Mouse (Mus musculus) granulocyte monocyte progenitor cell, adult 5-6 weeks (primary cell): ENCODE results near the gene Spa17. TPM values are rescaled to one million over a fixed set of nuclear protein-coding genes. Genes with fewer than 3 reads are reported as not detected.

ENCODE experiments used
- ATAC-seq: replicated peaks from 2 replicates; pipeline ENCODE4 v1.8.0; 2016; ENCODE audit warnings: mild to moderate bottlenecking, moderate TSS enrichment, inconsistent platforms; ENCODE audit not compliant: poor library complexity, severe bottlenecking
- total RNA-seq, 2 experiments: library from RNA; stranded (forward) in 1 of 2; stranded (reverse) in 1 of 2; fragments of 200-712, 200-1000 nt in 1 of 2; fragments of >200 nt in 1 of 2; fragmentation: Nextera tagmentation in 1 of 2; gene quantifications; 2 replicates each; pipeline ENCODE4 v1.2.3; 2014 to 2017

The Spa17 gene
- total RNA-seq, 2 experiments from 2014 or later = 2.2 to 2.4 TPM

DNA sequence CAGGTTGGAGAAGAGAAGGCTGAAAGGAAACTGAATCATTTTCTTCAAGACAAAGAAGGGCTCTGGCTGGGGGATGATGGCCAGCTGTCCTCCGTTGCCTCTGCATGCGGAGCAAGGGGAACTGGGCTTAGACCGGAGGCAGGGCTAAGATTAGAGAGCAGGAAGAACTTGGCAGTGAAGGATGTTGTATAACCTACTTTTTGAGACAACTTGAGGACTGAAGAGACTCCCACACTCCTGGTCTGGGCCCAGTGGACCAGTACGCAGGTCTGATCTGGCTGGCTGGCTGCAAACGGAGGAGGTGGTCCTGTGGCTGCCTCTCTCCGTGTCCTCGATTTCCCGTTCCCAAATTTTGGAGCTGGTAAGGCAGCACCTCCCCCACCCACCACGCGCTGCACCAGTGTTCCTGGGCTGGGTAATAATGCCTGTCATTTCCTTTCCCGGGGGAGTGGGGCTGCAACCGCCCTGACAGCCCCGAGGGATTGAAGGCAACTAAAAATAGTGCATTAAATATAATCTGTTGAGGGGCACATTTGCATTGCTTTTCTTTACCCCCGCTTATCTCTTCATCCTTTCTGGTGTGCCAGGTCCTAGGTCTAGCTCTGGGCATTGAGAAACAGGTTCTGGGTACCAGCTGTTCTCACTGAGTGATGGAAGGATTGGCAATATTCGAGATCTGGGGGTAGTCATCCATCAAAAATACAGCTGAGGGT lies 45.5 kb downstream of the Spa17 start:
- ATAC-seq = peak; percentile 64

DNA sequence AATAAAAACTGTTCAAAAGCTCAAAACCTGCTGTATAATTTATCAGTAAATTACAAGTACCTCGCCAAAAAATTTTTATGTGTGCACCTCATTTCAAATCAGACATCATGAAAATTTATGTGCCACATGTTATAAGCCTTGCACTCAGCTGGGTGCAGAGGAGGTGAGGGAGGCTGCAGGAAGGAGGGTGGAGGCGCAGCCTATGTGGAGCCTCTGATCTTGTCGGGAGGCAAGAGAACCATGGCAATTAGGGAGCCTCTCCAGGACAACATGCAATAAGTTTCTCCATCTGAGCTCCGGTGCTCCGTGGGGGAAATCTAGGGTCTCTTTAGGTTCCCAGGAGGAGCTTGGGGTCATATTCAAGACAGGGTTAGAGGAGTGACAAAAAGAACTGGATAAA lies 46.1 kb downstream of the Spa17 start:
- no peak for ATAC-seq

DNA sequence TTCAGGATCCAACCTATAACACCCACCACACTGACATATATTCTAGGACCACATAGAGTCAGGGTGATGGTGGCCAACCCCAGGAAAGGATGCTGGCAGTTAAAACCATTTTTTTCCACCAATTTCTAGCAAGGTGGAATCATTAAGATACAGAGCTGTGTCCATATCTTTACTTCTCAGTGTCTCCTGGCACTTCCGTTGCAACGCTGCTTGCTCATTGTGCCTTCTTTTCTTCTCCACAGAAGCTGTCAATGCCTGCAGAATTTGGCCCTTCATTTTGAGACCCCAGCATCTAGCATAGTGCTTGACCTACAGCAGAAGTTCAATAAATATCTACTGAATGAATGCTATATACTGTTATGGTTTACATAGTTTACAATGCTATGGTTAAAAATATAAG lies 46.5 kb downstream of the Spa17 start:
- no peak for ATAC-seq

DNA sequence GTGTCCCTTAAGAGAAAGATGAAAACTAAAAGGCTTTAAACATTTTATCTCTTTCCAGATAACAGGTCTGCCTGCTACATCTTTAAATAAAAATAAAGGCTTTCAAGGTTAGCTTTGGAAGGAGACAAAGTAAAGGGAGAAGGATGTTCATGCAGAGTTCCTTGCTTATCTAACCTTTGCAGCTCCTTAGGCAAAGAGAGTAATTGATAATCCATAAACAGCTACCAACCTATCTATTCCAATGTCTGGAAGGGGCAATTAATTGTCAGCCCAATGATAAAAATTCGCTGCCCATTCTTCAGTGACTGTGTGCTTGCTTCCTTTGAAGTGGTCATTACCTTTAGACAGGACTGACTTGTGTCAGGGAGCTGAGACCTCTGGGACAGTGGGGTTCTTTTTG lies 49.7 kb downstream of the Spa17 start:
- ATAC-seq = no peak

DNA sequence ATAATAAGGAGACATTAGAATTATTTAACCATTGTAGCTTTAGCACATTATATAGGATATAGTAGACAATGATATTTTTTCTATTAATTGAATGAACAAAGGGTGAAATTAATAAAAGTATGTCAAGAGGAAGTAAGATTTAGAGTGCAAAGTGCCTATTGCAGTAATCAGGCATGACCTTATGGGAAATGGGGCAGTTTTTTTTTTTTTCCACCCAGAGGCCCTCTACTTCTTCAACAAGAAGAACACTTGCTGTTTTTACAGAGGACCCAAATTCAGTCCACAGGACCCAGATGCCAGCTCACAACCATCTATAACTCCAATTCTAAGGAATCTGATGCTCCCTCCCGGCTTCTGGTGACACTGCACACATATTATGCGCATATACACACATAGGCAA lies 52.9 kb downstream of the Spa17 start:
- no peak for ATAC-seq

DNA sequence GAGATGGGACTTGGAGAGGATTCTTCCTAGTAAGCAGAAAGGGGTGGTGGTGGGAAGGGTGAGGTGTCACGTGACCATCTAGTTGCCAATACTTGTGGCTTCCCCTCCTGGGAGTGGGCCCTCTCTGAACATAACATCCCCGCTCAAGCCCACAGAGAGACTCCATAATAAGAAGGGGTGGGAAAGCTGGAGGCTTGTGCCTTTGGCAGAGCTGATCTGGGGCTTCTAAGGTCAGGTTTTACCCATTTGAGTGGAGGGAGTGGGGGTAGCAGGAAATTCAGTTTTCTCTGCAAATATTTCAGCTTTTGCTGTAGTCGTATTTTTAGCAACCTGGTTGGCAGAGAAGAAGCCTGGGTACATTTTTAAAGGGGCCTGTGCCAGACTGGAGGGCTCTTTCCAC lies 57.2 kb downstream of the Spa17 start:
- no peak for ATAC-seq

DNA sequence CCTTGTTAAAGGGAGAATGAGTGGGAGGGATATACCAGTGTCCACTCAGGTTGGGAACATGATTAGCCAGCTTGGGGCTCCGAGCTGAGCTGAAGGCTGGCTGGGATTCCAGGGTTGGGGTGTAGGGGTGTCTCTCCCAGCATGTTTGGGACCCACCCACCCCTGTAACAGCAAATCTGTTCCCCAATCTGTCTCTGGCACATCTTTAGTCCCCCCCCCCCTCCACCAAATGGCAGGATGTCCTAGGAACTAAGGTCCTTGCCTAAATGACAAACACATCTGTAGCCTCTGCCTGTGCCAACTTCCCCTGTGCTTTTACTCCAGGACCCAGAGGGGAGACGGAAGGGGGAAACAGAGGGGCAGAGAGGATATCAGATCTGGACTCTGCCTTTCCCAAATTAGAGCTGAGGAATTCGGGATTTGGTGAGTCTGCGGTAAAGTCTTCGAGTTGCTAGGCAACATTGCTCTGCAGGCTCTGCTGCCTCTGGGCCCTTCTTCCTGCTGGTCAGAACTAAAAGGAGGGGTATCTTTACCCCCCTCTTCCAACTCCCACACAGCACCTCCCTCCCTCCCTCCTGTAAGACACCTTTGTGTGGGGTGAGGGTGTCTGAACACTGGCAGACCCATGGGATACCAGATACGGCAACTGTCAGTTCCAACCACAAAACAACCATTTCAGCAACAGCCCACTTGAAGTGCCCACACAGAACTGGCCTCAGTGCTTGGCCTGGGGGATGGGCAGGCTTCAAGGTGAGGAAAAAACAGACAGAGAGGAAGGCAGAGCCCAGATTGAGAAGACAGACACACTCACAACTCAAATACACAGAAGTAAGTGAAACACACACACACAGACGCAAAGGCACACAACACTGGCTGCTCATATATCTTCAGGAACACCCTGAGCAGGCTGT lies 58.4 kb downstream of the Spa17 start, which contains the start of gene Siae:
Gene Siae, plus strand, starts transcription at position 861 of the 911 bp plus-strand sequence.
- ATAC-seq = no peak

DNA sequence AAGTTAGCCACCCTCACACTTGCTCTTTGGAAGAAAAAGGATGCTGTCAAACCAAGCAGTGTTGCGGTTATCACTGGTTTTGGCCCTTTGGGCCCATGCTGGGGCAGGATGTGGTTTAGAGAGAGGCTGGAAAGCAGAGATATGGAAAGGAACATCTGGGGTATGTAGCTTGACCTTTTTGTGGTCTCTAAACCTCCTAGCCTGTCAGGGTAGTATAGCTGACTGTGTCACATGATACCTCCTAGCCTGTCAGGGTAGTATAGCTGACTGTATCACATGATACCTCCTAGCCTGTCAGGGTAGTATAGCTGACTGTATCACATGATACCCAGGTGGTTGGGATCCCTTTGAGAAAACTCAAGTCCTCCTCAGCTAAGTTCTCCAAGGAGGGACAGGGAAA lies 59.2 kb downstream of the Spa17 start:
- ATAC-seq = peak; percentile 43

Other genes starting within 250 kb of the Spa17 start
- not detected in 2 replicates for gene Hepacam, start 246.4 kb downstream of the Spa17 start, total RNA-seq (2014; fragmentation: Nextera tagmentation)
- not detected in 2 replicates for gene Hepacam, start 246.4 kb downstream of the Spa17 start, total RNA-seq (2017)
- gene Robo4, start 211.8 kb downstream of the Spa17 start, total RNA-seq (2014; fragmentation: Nextera tagmentation) = 0.30 TPM in 1 of 2 replicates, not detected in the other
- 0.04 TPM in 1 of 2 replicates, not detected in the other for gene Robo4, start 211.8 kb downstream of the Spa17 start, total RNA-seq (2017)
- 0.95 TPM in 1 of 2 replicates, not detected in the other for gene Robo3, start 180.5 kb downstream of the Spa17 start, total RNA-seq (2014; fragmentation: Nextera tagmentation)
- gene Robo3, start 180.5 kb downstream of the Spa17 start, total RNA-seq (2017) = 0.13 and 2.2 TPM in 2 replicates
- 24.7 and 30.4 TPM in 2 replicates for gene Msantd2, start 124.4 kb downstream of the Spa17 start, total RNA-seq (2014; fragmentation: Nextera tagmentation)
- gene Msantd2, start 124.4 kb downstream of the Spa17 start, total RNA-seq (2017) = 20.6 and 31.1 TPM in 2 replicates
- not detected in 2 replicates for gene Esam, start 85.6 kb downstream of the Spa17 start, total RNA-seq (2014; fragmentation: Nextera tagmentation)
- gene Esam, start 85.6 kb downstream of the Spa17 start, total RNA-seq (2017) = not detected in 2 replicates
- gene Vsig2, start 74.5 kb downstream of the Spa17 start, total RNA-seq (2014; fragmentation: Nextera tagmentation) = 3.1 TPM in 1 of 2 replicates, not detected in the other
- not detected in 2 replicates for gene Vsig2, start 74.5 kb downstream of the Spa17 start, total RNA-seq (2017)
- gene Nrgn, start 60.8 kb downstream of the Spa17 start, total RNA-seq (2014; fragmentation: Nextera tagmentation) = 4.3 and 12.5 TPM in 2 replicates
- gene Nrgn, start 60.8 kb downstream of the Spa17 start, total RNA-seq (2017) = 1.2 and 1.9 TPM in 2 replicates
- gene Siae, start 58.0 kb downstream of the Spa17 start, total RNA-seq (2014; fragmentation: Nextera tagmentation) = 11.0 and 16.9 TPM in 2 replicates
- 10.3 and 10.8 TPM in 2 replicates for gene Siae, start 58.0 kb downstream of the Spa17 start, total RNA-seq (2017)
- gene Tbrg1, start 43.6 kb upstream of the Spa17 start, total RNA-seq (2014; fragmentation: Nextera tagmentation) = 21.5 and 29.7 TPM in 2 replicates
- gene Tbrg1, start 43.6 kb upstream of the Spa17 start, total RNA-seq (2017) = 33.3 and 33.7 TPM in 2 replicates
- gene Panx3, start 55.5 kb upstream of the Spa17 start, total RNA-seq (2014; fragmentation: Nextera tagmentation) = not detected in 2 replicates
- not detected in 2 replicates for gene Panx3, start 55.5 kb upstream of the Spa17 start, total RNA-seq (2017)
- not detected in 2 replicates for gene Olfr160, start 102.5 kb upstream of the Spa17 start, total RNA-seq (2014; fragmentation: Nextera tagmentation)
- gene Olfr160, start 102.5 kb upstream of the Spa17 start, total RNA-seq (2017) = not detected in 2 replicates
- gene Olfr874, start 131.4 kb upstream of the Spa17 start, total RNA-seq (2014; fragmentation: Nextera tagmentation) = not detected in 2 replicates
- not detected in 2 replicates for gene Olfr874, start 131.4 kb upstream of the Spa17 start, total RNA-seq (2017)
- gene Olfr875, start 158.1 kb upstream of the Spa17 start, total RNA-seq (2014; fragmentation: Nextera tagmentation) = not detected in 2 replicates
- not detected in 2 replicates for gene Olfr875, start 158.1 kb upstream of the Spa17 start, total RNA-seq (2017)
- not detected in 2 replicates for gene Olfr876, start 189.3 kb upstream of the Spa17 start, total RNA-seq (2014; fragmentation: Nextera tagmentation)
- gene Olfr876, start 189.3 kb upstream of the Spa17 start, total RNA-seq (2017) = not detected in 2 replicates
- gene Olfr877, start 240.5 kb upstream of the Spa17 start, total RNA-seq (2014; fragmentation: Nextera tagmentation) = not detected in 2 replicates
- gene Olfr877, start 240.5 kb upstream of the Spa17 start, total RNA-seq (2017) = not detected in 2 replicates